Mouse (Mus musculus) urinary bladder, postnatal 25 days (tissue): ENCODE data around the gene Olfr750.
A peak's percentile ranks its signal among the peaks of the same experiment; 100 is the strongest.

Experiments used
- DNase-seq: peaks from one replicate; pipeline ENCODE4 v3.0.0; 2022; ENCODE audit warnings: low spot score

Olfr750 gene

GRCm38 (mm10) chr14:51027387-51028155 is 46.7 kb downstream of the Olfr750 start:
- no peak for DNase-seq

GRCm38 (mm10) chr14:51026391-51027133 is 47.7 kb downstream of the Olfr750 start:
- DNase-seq: peak; percentile 42

DNA sequence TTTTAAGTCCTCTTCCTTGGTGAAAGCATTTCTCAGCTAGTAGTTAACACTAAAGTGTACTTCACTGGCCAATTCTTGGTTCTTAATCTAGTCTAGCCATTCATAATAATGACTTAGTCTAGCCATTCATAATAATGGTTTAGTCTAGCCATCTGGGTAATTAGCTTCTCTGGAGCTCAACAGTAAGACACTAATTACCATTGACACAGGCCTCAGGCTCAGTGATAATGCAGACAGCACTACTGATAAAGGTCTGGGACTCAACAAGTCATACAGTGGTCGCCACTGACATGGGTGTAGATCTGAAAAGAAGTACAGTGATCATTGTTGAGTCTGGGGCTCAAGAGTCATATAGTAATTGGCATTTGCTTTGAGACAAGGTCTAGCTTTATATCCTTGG is 49.4 kb downstream of the Olfr750 start:
- DNase-seq: no peak

DNA sequence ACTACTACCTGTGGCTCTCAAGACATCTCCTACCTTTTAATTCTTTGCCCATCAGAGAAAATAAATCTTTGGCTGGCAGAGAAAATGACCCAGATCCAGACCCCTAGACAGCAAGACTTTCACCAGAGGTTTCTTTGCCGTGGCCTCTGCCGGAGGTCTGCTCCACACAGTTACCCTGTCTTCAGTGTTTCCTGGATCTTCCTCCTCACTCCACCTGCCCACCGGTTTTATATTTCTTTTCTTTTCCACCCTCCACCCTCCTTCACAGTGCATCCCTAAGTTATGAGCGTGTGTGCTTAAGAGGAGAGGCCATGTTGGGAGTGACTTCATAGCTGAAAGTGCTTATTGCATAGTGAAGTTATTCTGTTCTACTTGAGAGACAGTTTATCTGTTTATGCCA is 50.8 kb downstream of the Olfr750 start:
- no peak for DNase-seq

DNA sequence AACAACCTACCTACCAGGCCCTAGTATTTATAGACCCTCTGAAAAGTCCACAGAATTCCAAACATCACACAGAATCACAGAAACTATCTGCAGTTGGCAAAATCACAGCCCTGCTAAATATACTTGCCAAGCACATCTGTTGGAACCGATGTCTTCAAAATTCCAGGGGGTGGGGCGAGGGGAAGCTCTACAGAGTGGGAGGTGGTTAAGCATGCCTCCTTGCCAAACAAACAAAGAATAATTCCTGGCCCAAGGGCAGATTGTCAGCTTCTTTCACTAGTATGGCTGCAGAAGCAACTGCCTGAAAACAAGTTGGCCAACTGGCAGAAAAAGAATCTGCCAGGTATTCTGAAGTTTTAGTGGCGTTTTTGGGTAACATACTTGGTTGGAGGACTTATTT is 57.0 kb downstream of the Olfr750 start:
- no peak for DNase-seq
